Mouse (Mus musculus) adrenal gland, postnatal 10 days (tissue): ENCODE measurements around the gene Dip2b. TPM values are rescaled to one million over a fixed set of nuclear protein-coding genes. Genes with fewer than 3 reads are reported as not detected.
A peak's percentile ranks its signal among the peaks of the same experiment; 100 is the strongest.
"Not testable (repeated sequence)": the region's sequence is repeated elsewhere in the genome, so short reads cannot be mapped to it uniquely, and the experiment has no call there.

Experiments
- DNase-seq: peaks from one replicate; pipeline ENCODE4 v3.0.0; 2021; ENCODE audit warnings: mixed read lengths
- total RNA-seq, 2 experiments: library from RNA; stranded (reverse); gene quantifications; 2 replicates each; pipeline ENCODE4 v1.2.3; 2021

Dip2b gene
- total RNA-seq, 2 experiments from 2014 or later, result 19.0 to 24.5 TPM

DNA sequence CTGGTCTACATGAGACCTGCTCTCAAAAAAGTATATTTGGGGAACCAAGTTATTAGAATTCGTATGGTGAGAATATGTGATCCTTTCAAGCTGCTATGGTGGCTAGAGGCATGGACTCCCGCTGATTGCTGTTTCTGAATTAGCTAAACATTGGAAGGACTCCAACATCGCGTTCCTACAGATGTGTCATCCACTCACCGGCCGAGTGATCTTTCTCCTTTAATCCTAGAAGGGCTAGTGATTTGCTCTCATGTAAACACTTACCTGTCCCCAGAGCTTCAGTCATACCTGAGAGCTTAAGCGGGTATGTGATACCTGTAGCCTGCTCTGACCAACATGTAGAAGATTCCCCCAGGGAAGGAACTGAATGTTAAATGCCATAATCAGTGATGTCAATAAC lies 182.5 kb downstream of the Dip2b start:
- no peak for DNase-seq

DNA sequence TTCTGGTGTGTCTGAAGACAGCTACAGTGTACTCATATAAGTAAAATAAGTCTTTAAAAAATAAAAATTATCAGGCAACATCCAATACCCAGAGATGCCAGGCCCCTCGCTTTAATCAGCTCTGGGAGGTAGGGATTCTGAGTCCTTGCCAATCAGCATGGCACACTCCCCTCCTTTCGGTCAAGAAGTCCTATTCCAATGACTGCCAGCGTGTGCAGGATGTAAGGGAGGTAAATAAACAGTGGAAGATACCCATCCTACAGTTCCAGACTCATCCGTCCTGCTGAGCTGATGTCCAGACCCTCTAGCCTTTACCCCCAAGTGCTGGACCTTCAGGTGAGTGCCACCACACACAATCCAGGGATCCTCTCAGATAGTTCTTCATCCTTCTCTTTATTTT lies 186.9 kb downstream of the Dip2b start:
- DNase-seq, result no peak

GRCm38 (mm10) chr15:100225891-100226290 lies 187.4 kb downstream of the Dip2b start:
- no peak for DNase-seq

GRCm38 (mm10) chr15:100227031-100227662 lies 188.7 kb downstream of the Dip2b start:
- peak; percentile 66 for DNase-seq

GRCm38 (mm10) chr15:100227663-100228534 lies 189.4 kb downstream of the Dip2b start, which contains the start of gene Atf1:
Gene Atf1, plus strand, starts transcription at chr15:100227819.
- DNase-seq, result peak; percentile 95

- no peak for DNase-seq
Observed at GRCm38 (mm10) chr15:100228535-100229336, 190.3 kb downstream of the Dip2b start.

- no peak for DNase-seq
Observed at GRCm38 (mm10) chr15:100230655-100231054, 192.2 kb downstream of the Dip2b start.

- DNase-seq, result peak; percentile 11
Observed at GRCm38 (mm10) chr15:100231616-100232525, 193.4 kb downstream of the Dip2b start.

- no peak for DNase-seq
Observed at GRCm38 (mm10) chr15:100235208-100235965, 196.9 kb downstream of the Dip2b start.

DNA sequence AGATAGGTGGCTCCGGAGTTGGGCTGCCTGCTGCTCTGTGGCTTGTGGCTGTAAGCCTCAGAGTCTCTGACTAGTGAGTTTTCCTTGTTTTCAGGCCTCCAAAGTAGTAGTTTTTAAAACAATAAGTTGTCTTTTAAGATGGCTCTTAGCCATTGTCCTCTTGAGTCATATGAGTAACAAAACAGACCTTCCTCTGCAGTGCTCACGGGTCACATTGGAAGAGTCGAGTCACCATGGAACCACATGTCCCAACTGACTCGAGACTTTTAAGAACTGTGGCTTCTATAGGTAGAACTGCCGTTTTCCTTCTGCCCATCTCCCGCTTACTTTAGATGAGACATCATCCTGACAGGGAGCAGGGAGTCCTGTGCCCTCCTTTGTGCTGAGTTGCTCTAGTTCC lies 198.5 kb downstream of the Dip2b start:
- DNase-seq, result no peak

- DNase-seq, result no peak
Observed at GRCm38 (mm10) chr15:100241780-100242179, 203.3 kb downstream of the Dip2b start.

GRCm38 (mm10) chr15:100245951-100246350 lies 207.5 kb downstream of the Dip2b start:
- DNase-seq, result no peak

GRCm38 (mm10) chr15:100247296-100247695 lies 208.8 kb downstream of the Dip2b start:
- no peak for DNase-seq

GRCm38 (mm10) chr15:100248665-100249433 lies 210.4 kb downstream of the Dip2b start:
- DNase-seq, result no peak

- DNase-seq, result peak; percentile 31
Observed at GRCm38 (mm10) chr15:100251153-100251780, 212.8 kb downstream of the Dip2b start.

- DNase-seq, result no peak
Observed at GRCm38 (mm10) chr15:100256386-100256785, 217.9 kb downstream of the Dip2b start.

DNA sequence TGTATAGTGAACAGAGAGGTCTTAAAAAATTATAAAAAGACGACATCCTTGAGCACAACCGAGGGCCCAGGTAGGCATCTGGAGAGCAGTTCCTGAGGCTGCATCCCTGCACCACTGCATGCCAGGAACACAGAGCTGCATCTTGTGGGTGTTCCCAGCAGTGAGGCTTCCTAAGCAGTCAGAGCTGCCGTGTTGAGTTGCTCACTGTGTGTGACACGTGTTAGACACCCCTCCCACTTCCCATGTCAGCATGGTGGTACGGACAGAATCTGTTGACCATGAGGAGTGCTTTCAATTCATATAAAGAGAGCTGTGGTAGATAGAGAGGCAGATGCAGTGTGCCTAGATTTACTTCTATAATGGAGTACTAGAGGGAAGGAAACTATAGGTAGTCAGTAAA lies 218.8 kb downstream of the Dip2b start:
- DNase-seq, result no peak

- DNase-seq, result no peak
Observed at GRCm38 (mm10) chr15:100258646-100259425, 220.4 kb downstream of the Dip2b start.

GRCm38 (mm10) chr15:100260351-100260750 lies 221.9 kb downstream of the Dip2b start:
- not testable (repeated sequence) for DNase-seq
